Mouse (Mus musculus): Measurements from ENCODE around the gene Klf16.

DNA sequence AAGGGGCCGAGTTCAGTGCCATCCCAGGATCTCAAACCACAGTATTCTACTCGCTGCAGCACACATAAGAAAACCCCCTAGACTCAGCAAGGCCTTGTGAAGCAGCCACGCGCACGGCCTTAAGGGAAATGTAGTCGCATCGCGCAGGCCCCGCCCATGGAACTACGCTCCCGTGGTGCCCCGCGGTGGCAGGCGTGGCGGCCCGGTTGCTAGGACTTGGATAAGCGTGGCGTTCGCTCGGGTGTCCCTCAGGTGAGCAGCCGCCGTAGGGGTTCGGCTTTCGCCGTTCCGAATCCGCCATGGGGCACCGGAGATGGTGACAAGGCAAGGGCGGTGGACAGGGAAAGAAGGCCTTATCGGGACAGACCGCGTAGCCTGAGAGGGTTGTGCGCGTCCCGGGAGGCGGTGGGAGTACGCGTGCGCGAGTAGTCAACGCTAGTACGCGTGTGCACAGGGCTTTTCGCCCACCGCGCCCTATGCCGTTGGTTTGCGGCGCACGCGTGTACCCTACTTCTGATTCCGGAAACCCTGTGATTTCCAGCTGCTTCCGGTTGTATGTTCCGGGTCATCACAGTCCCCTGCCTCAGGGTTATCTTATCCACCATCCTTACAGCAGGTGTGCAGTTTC is 25.7 kb upstream of the Klf16 start, which contains the start of the genes Scamp4 and Adat3:
- no peak for TF ChIP-seq CTCF (IDR thresholded peaks at IDR 0.05; ENCODE audit: borderline replicate concordance, control insufficient read depth, extremely low read depth, insufficient read depth, low read length, poor library complexity)
- no peak for TF ChIP-seq POLR2A (IDR thresholded peaks at IDR 0.05; ENCODE audit: control insufficient read depth, extremely low read depth, insufficient read depth, low read length, poor library complexity)

All from thymus, adult 2 months (tissue).